Mouse (Mus musculus) left cerebral cortex, postnatal 14 days (tissue): ENCODE results near the gene Zfand3. TPM values are rescaled to one million over a fixed set of nuclear protein-coding genes. Genes with fewer than 3 reads are reported as not detected.
A peak's percentile ranks its signal among the peaks of the same experiment; 100 is the strongest.

ENCODE experiments used
- DNase-seq, 2 experiments: peaks; one replicate each; pipeline ENCODE4 v3.0.0; 2021 to 2022; ENCODE audit warnings: low spot score in 2 of 2, mixed read lengths in 1 of 2
- intact Hi-C: fragments of 180-260 bp; cut with DNase I; formaldehyde crosslinking; loops from one replicate; pipeline ENCODE4 v1.15.1; 2025
- total RNA-seq, 2 experiments: library from RNA; stranded (reverse); gene quantifications; 2 replicates each; pipeline ENCODE4 v1.2.3; 2021

The Zfand3 gene
- total RNA-seq, 2 experiments from 2014 or later, result 106 to 114 TPM

DNA sequence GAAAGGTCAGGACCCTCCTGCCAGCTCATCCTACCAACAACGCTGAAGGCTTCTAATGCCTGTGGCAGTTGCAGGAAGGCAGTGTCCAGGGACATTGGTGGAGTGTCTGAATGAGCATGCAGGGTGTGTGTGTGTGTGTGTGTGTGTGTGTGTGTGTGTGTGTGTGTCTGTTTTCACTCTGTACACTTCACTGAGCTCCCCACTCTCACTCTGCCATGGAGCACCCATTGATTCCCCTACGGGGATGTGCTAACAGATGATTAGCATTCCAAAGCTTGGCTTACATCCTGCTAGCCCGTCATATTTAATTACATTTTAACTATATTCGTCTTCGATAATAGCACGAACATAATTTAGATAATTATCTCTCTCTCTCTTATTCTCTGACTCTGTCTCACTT, 232.1 kb downstream of the Zfand3 start:
- intact Hi-C loops, result loop anchor here (10.0 kb wide), 1 partner anchor 218 kb away; no protein-coding TSS in a partner anchor
- no peak for DNase-seq

DNA sequence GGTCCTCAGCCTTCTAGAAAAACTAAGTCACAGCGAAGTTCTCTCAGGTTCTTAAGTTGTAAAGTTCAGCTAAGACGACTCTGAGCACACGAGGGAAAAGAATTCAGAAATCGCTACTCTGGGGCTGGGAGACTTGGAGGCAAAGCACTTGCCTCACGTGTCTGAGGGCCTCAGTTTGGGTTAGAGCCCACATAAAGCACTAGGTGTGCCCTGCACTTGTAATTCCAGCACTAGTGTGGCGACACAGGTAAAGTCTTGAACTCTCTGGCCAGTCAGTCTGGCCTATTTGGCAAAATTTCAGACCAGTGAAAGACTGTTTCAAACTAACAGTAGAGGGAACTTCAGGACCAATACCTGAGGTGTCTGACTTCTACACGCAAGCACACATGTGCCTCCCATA, 233.1 kb downstream of the Zfand3 start:
- intact Hi-C loops, result loop anchor here (10.0 kb wide), 1 partner anchor 217 kb away; no protein-coding TSS in a partner anchor
- DNase-seq, result no peak

DNA sequence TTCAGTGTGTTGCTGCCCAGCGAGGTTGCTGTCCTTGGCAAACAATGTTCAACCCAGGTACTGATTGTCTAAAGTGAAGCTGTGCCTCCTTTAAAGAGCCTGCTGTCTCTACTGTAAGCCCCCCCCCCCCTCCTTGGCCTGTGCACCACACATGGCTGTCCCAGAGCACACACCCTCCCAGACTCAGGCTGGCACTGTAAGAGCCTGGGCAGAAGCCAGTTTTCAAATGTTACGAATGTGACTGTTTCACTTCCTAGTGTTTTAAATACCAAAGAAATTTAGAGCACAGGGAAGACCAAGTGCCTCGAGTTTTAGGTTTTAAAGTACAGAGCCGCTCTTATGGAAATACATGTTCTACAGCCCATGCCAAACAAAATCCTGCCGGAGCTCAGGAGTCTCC, 234.9 kb downstream of the Zfand3 start:
- intact Hi-C loops, result loop anchor here (10.0 kb wide), 1 partner anchor 215 kb away; no protein-coding TSS in a partner anchor
- DNase-seq, result peak in 1 of 2 experiments; percentile 51

DNA sequence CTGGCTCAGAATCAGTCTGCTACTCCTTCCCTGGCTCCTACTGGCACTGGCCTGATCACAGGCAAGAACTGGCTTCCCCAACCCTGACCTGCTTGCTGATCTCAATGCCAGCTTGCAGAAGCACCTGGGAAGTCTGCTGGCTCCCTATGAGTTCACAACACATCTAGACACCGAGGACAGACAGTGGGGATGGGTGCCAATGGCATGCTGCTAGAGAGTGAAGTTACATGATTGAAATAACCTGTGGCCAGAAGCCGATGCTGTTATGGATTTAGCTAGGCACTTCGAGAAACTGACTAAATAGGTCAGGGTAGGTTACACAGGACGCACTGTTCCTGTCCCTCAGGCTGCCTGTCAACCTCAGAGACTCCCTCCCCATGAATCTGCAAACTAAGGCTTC, 236.1 kb downstream of the Zfand3 start:
- intact Hi-C loops, result no loop called here
- no peak for DNase-seq

DNA sequence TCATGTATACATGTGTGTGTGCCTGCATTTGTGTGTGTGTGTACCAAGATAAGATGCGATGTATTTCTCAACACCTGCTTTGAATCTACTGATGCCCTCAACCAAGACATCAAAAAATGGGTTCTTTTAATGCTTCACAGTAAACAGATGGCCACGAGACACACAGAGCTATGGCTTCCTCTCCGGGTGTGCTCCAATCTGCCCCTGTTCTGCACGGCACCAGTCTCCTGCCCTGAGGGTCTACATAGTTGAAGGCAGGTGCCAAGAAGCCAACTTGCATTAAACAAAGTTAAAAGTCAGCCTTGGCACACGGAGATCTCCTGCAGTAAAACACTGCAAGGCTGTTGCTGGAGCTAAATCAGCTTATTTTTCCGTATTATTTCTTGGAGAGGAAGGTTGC, 236.5 kb downstream of the Zfand3 start:
- intact Hi-C loops, result no loop called here
- DNase-seq, result no peak

DNA sequence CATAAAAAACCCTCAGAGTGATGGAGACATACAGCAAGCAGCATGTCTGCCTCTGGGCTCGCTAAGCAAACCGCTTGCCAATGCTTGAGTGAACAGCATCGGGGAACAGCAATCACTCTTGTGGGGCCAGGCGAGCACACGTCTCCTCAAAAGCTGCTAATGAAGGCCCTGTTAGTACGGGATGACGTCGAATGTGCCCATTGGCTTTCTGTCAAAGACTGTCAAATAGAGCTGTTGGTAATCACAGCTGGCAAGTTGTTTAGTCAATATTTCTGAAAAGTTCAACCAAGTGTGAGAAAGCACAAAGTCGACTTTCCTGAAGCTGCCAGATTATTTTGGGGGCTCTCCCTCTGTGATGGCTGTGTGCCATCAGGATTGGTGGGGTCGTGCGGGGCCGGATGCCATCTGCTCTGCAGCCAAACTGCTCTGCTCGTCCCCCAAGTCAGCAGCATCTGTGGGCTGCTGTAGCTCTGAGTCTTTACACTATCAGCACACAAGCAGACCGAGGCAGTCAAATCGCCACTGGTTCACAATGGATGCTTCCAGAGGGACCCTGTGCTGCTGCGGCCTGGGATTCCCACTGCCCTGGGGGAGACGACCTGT, 237.3 kb downstream of the Zfand3 start:
- intact Hi-C loops, result no loop called here
- DNase-seq, result no peak

DNA sequence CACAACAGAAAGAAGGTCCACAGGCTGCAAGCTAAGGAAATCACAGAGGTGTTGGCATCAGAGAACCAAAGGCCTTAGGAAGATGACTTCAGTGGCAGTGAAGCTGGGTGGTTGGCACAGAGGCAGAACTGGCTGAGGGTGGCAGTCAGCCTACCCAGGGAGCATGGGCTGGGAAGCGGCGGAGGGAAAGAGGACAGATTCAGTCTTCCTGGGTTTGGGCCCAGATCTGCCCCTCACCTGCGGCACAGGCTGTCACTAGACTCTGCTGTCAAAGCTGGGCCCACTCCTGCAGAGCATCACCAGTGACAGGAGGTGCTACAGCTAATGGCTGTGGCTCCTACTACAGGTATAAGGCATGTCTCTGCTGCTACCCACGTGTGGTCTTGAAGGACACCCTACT, 238.1 kb downstream of the Zfand3 start:
- intact Hi-C loops, result no loop called here
- no peak for DNase-seq

DNA sequence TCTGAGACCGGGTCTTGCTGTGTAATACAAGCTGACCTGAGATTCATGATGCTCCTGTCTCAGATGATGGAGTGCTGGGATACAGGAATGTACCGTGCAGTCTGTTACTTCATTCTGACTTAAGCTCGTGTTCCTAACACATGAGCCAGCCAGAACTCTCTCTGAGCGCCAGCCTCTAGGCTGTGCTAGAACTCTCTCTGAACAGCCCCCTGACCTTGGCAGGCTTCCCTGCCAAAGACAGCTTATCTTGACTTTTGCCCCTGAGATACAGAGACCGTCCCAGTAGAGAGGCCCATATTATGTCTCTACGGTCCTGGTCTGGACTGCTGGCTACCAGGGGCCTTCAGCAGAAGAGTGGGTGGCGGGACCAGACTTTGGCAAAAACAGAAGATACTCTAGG, 239.0 kb downstream of the Zfand3 start:
- intact Hi-C loops, result no loop called here
- DNase-seq, result no peak

DNA sequence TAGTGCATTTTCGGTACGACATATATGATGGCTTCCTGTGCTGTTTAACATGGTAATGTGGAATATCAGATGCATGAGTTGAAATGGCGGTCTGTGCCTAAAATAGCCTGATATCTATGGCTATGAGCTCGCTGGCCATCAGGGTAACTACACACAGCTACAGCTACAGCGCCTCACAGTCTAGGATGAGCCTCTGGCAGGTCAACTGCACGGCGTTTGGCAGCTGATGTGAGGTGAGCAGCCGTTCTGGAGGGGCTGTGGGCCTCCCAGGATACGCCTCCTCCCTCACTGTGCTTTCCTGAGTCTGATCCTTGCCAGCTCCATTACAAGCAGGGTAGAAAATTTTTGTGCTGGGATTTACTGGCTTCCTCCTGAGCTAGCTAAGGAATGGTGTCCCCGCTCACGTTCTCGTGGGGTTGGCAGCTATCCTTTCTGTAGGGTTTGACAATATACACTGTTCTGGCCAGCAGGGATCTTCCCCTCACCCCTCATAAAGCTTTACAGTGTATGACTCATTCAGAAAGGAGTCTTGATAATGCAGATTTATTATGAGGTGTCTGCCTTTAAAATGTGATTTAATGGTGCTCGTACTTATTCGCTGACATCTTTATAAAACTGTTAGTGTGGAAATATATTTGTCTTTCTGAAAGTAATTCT, 240.2 kb downstream of the Zfand3 start:
- no peak for DNase-seq
- intact Hi-C loops, result no loop called here

DNA sequence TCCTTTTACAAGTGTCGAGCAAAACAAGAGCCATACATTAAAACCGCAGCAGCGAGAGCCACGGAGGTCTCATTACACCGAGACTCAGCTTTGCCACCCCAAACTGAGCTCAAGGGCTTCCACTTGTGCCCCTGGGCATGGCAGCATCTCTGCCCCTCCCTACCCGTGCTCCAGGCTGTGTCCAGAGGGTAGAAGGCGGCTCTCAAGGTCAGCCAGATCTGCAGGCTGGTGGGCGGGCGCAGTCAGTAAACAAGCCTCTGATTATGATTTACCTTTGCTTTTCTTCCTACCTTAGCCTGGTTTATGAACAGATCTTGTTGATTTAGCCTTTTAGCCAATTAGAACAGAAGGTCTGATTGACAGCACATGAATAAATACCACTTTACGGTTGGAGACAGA, 240.8 kb downstream of the Zfand3 start:
- intact Hi-C loops, result no loop called here
- no peak for DNase-seq

DNA sequence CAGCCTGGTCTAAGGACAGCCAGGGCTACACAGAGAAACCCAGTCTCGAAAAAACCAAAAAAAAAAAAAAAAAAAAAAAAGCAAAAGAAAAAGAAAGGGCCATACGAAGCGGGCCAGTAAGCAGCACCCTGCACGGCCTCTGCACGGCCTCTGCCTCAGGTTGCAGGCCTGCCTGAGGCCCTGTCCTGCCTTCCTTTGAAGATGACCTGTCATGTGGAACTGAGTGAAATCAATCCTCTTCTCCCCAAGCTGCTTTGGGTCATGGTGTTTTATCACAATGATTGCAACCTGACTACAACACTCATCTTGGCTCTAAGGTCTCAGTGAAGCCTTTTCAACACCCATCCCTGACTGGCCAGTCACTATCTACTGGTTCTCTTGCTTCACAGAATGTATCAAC, 248.5 kb downstream of the Zfand3 start:
- no peak for DNase-seq
- intact Hi-C loops, result no loop called here

DNA sequence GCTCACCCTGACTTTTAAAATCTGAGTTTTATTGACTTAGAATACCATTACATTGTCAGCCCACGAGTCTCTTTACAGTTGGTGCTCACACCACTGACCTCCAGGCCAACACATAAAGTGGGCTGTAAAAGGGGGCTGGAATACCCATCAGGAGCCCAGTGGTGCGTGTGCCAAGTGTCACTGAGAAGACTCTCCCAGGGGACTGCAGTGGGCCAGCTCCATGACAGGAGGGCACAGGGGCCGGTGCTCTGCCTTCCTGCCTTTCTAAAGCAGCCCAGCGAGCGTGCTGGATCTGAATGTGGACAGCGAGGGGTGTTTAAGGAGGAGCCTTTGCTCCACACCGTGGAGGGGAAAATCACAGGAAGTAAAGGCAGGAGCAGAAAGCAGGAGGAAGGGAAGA, 249.4 kb downstream of the Zfand3 start:
- intact Hi-C loops, result no loop called here
- no peak for DNase-seq

DNA sequence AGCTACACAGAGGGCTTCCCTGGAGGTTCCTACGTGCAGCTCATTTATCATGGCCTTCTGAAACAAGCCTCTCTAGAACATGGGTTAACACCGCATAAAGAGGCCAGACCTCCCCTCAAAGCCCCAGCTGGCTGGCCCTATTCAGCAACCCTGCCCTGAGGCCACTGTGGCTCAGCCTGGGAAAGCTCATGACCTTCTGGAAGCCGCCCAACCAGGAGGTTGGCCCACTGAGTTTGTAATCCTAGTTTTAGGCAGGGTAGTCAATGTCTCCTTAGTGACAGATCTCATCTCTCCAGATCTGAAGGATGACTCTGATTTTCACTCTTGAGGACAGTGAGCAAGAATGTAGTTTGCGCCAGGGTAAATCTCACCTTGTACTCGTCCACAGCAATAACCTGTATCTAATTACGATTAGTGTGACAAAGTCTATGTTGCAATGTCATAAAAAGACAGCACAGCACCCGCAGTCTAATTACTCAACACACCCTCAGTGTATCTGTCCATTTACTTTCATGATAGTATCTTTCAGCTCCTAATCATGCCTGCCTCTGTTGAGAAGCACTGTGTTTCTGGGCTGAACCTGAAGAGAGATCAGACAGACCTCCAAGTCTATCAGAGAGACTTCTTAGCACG, 251.5 kb downstream of the Zfand3 start:
- intact Hi-C loops, result no loop called here
- DNase-seq, result no peak

DNA sequence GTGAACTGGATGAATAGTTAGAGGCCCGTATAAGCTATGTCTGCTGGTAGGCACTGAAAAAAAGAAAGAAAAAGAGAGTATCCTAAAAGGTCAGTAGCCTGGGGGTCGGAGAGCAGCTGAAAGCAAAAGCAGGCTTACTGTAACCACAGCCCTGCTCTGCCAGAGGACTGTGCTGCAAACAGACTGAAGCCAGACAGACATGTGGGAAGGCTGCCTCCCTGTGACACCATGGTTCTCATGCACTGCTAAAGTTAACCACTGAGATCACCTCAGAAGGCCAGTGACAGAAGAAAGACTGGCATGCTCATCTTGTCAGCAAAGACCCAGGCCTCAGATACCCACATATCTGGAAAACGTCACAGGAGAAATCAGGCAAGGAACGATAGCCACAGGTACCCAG, 253.9 kb downstream of the Zfand3 start:
- DNase-seq, result no peak
- intact Hi-C loops, result no loop called here

DNA sequence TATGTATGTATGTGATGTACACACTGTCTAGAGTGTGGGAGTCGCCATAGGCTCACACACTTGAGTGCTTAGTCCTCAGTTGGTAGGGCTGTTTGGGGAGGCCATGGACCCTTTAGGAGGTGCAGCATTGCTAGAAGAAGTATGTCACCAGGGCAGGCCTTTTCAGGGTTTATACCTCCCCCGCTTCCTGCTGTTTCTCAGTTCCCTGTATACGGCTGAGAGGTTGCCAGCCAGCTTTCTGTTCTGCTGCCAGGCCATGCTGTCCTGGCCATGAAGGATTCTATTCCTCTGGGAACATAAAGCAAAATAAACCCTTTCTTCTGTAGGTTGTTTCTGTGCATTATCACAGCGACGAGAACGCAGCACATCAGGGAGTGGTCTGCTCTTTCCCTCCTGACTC, 255.4 kb downstream of the Zfand3 start:
- intact Hi-C loops, result no loop called here
- DNase-seq, result no peak

Other genes with a start within 250 kb of the Zfand3 start
- 10 to 100 TPM; 39.4 to 42.1 TPM for gene Mdga1, start 34.6 kb upstream of the Zfand3 start, total RNA-seq